Mouse (Mus musculus) kidney, postnatal 36 days (tissue): ENCODE measurements around the gene Gba.

Experiments used
- DNase-seq, 2 experiments: peaks; one replicate each; pipeline ENCODE4 v3.0.0; 2021 to 2022; ENCODE audit warnings: mixed read lengths in 2 of 2

Gene Gba

DNA sequence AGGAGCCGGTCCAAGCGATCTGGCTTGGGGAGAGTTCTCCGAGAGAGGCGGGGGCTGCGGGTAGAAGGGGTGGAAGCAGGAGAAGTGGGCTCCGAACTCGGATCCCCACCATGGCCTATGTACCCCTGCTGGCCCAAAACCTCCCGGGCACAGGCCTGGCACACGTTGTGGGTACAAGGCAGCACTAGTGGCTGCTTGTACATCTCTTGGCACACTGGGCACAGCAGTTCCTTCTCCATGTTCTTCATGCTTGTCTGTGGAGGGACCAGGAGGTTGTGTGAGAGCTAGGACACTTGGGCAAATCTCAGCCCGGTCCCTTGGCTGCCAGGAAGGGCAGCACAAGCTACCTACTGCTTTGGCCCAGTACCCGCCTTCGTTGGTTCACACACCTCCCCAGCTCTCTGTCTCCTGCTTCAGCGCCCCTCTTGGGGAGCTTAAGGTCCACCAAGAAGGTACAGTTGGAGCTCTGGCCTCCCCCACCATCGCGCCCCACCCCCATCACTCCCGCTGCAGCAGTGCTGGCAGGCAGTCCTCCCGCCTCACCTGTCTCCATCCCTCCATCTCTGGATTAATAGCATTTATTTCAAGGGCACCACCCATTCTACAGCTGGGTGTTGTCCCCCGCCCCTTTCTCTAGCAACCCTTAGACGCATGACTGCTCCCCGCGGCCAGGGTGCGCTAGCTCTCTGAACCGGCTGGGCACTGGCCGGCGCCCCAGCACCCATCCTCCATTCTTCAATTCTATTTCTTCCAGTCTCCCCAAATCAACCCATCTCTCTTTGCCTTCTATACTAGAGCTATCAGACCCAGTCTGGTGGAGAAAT lies 41.6 kb downstream of the Gba start:
- DNase-seq = peak; percentile 62 to 79

DNA sequence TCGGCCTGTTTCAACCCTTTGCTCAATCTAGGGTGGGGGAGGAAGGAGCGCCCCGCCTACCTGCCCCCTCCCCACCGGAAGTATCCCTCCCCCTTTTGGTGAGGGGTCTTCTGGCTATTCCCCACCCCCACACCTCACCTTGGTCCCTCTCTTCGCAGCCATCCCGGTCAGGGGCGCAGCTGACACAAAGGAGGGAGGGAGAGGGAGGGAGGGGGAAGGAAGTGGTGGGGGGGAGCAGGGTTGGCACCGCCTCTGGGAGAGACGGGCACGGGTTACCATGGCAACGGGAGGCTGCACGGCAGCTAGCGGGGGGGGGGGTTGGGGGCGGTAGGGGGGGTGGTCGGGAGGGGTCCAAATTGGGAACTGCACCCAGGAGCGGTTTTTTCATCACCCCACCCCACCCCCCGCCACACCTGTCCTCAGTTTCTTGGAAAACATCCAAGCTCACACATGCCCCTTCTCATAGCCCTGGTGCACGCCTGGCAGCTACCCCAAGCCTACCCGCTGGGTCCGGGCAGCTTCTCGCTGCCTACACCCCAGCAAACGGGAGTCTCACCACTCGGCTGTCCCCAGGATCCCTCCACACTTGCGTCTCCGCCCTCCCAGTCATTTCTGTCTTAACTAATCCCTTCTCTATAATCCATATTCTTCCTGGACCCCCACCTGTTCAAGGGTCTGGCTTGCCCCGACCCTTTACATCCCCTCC lies 42.4 kb downstream of the Gba start:
- DNase-seq = peak in 1 of 2 experiments; percentile 43

DNA sequence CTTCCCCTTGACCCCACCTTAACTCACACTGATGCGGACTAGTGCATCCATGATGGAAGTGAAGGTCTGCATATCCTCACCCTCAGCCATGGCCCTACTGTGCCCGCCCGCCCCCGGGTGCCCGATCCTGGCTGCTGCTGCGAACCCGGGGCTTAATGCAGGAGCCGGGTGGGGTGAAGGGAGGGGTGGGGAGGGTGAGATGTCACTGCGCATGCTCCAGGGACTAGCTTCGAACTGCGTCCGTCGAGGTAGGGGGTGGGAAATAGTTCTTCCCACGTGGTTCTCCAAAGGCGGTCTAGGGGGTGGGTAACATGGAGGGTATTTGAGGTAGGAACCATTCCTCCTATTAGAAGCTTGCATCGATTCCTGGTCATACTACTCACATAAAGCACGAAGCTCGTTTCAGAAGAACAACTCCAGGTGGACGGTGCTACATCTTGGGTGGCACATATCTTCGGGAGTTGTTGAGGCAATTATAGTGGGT lies 43.0 kb downstream of the Gba start, which contains the start of gene Krtcap2:
TSS of gene Krtcap2 (plus strand) at position 279 of the 484 bp plus-strand sequence.
- peak in 1 of 2 experiments; percentile 35 for DNase-seq

- DNase-seq = peak; percentile 92 to 93
These were observed 43.8 kb downstream of the Gba start, which contains the start of gene Trim46 for GRCm38 (mm10) chr3:89246261-89247100. TSS of gene Trim46 (minus strand) at chr3:89246309.

GRCm38 (mm10) chr3:89247466-89247865 lies 44.7 kb downstream of the Gba start:
- DNase-seq = no peak

DNA sequence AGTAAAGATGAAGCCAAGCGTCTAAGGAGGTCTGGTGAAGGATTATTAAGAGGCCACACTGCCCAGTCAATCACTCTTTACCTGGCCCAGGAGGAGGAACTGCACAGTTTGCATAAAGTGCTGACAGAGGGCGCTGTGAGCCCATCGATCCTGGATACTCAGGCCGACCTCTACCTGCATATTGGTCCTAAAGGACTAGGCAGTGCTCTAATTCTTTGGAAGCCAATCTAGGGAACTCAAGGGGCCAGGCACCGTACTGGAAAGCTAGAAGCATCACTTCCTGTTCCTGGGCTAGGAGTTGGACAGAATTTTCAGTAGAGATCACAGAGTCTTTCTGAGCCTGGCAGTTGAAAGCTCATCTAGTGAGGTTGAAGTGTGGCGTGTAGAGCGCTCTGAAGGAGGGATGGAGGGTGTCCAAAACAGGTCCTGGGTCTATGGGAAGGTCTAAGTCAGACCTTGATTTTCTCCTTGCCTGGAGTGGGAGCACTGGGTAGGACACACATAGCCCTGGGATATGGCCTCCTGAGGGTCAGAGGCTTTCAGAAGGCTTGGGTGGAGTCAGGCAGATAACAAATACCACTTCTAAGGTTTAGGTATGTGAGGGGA lies 47.8 kb downstream of the Gba start:
- peak; percentile 88 to 91 for DNase-seq

- peak; percentile 84 to 88 for DNase-seq
These were observed 48.7 kb downstream of the Gba start for GRCm38 (mm10) chr3:89251365-89251895.

DNA sequence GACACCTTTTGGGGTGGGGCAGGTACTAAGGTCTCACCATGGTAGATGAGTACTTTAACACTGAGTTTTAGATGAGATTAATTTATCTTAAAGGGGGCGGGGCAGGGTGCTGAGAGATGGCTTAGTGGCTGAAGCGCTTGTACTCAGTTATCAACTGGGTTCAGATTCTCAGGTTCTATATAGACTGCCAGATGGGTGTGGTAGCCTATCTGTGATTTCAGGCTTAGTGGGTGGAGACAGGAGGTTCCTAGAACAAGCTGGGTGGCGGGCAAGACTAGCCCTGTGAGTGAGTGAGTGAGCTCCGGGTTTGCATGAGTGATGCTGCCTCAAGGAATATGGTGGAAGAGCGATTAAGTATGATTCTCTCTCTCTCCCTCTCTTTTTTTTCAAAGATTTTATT lies 52.3 kb downstream of the Gba start:
- DNase-seq = no peak

GRCm38 (mm10) chr3:89256177-89256576 lies 53.4 kb downstream of the Gba start:
- DNase-seq = no peak
